Mouse (Mus musculus) C2C12 (cell line): ENCODE measurements around the gene Fam19a1. TPM values are rescaled to one million over a fixed set of nuclear protein-coding genes. Genes with fewer than 3 reads are reported as not detected.
"Not testable (repeated sequence)": the region's sequence is repeated elsewhere in the genome, so short reads cannot be mapped to it uniquely, and the experiment has no call there.

ENCODE experiments used
- H3K27me3 ChIP-seq: one replicate; pipeline ENCODE4 v1.6.1; 2011; ENCODE audit not compliant: control insufficient read depth, insufficient read depth, insufficient read length
- H3K36me3 ChIP-seq: one replicate; pipeline ENCODE4 v1.6.1; 2011; ENCODE audit not compliant: control insufficient read depth, insufficient read depth
- H3K4me3 ChIP-seq: one replicate; pipeline ENCODE4 v1.5.1; 2011; ENCODE audit warnings: mild to moderate bottlenecking, control low read depth; ENCODE audit not compliant: poor library complexity, insufficient read depth, severe bottlenecking
- H3K79me2 ChIP-seq: one replicate; pipeline ENCODE4 v1.6.1; 2011; ENCODE audit not compliant: control insufficient read depth, insufficient read depth
- H3K79me3 ChIP-seq: one replicate; pipeline ENCODE4 v1.6.1; 2011; ENCODE audit warnings: low read depth, control low read depth
- H3ac ChIP-seq: one replicate; pipeline ENCODE3; 2011; ENCODE audit warnings: low read depth; ENCODE audit not compliant: control insufficient read depth, insufficient read length
- CEBPB ChIP-seq: IDR thresholded peaks from one replicate; pipeline ENCODE4 v1.6.1; 2011; ENCODE audit warnings: low read depth, mild to moderate bottlenecking, control low read depth, moderate library complexity
- CTCF ChIP-seq: IDR thresholded peaks from one replicate; pipeline ENCODE4 v1.5.1; 2011; ENCODE audit not compliant: control insufficient read depth, insufficient read depth, insufficient read length
- FOSL1 ChIP-seq: IDR thresholded peaks from one replicate; pipeline ENCODE4 v1.8.0; 2011; ENCODE audit warnings: mild to moderate bottlenecking, low read length; ENCODE audit not compliant: poor library complexity, insufficient read depth, severe bottlenecking
- MAX ChIP-seq: IDR thresholded peaks from one replicate; pipeline ENCODE4 v1.6.1; 2011; ENCODE audit warnings: mild to moderate bottlenecking, control low read depth
- MYOD1 ChIP-seq: IDR thresholded peaks from one replicate; pipeline ENCODE4 v1.6.1; 2011; ENCODE audit warnings: low read depth; ENCODE audit not compliant: control insufficient read depth, insufficient read length
- MYOG ChIP-seq: IDR thresholded peaks from one replicate; pipeline ENCODE4 v1.6.1; 2011; ENCODE audit not compliant: control insufficient read depth, insufficient read length; ENCODE audit errors: extremely low read depth
- USF1 ChIP-seq: IDR thresholded peaks from one replicate; pipeline ENCODE4 v1.6.1; 2011; ENCODE audit warnings: low read depth, mild to moderate bottlenecking, control low read depth, moderate library complexity
- polyA plus RNA-seq: library from polyadenylated mRNA; unstranded; fragments of >200 nt; fragmentation: generic; extraction: Trizol; gene quantifications from one replicate; pipeline ENCODE4 v1.2.1, GENCODE M21; 2012; ENCODE audit warnings: missing spikeins

Fam19a1 gene
- polyA plus RNA-seq, 1 experiment, result 0.05 TPM

DNA sequence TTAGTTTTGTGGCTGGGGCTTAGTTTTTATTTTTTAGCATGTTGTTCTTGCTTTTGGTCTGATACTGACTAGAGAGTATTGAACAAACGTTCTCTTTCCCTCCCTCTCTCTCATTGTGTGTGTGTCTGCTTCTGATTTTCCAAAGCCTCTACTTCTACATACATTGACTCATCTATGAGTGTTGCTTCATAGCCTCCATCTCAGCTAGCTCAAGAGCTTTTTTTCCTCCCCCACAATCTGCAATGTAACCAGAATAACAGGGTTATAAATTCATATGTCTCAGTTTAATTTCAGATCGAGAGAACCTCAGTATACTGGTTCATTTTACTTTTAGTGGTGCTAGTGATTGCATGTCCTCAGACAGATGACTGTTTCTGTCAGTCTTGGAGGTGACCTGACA lies 73.6 kb downstream of the Fam19a1 start:
- no peaks in the 10 kb centered on the region for H3K79me2 ChIP-seq
- H3K27me3 ChIP-seq, result no peaks in the 10 kb centered on the region
- H3ac ChIP-seq, result no peak overlapping the region
- H3K36me3 ChIP-seq, result no peaks in the 10 kb centered on the region
- no peak overlapping the region for H3K4me3 ChIP-seq
- H3K79me3 ChIP-seq, result no peaks in the 10 kb centered on the region
- TF ChIP-seq USF1 (no peak), FOSL1 (no peak), MYOD1 (no peak)

DNA sequence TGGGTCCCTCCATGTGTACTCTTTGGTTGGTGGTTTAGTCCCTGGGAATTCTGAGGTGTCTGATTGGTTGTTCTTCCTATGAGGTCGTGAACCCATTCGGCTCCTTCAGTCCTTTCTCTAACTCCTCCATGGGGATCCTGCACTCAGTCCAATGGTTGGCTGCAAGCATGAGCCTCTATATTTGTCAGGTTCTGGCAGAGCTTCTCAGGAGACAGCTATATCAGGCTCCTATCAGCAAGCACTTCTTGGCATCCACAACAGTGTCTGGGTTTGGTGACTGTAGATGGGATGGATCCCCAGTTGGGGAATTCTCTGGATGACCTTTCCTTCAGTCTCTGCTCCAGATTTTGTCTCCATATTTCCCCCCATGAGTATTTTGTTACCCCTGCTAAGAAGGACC lies 86.0 kb downstream of the Fam19a1 start:
- H3K79me2 ChIP-seq, H3K79me3 ChIP-seq, H3K4me3 ChIP-seq, H3K27me3 ChIP-seq, H3ac ChIP-seq, H3K36me3 ChIP-seq: not testable (repeated sequence)

DNA sequence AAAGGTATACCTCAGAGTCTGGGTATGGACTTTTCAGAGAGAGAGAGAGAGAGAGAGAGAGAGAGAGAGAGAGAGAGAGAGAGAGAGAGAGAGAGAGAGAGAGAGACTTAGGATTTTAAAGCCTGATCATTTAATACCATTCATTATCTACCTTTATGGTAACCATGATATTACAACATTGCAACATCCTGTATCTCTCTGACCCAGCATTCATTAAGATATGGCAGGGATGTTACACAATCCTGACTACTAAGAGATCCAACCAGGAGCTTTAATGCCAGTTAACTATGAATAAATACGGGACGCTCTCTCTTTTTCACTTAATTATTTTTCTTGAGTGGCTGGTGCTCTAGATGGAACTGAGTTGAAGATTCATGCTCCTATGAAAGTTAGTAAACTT lies 92.4 kb downstream of the Fam19a1 start:
- Histone ChIP-seq H3K79me3 (no peaks in the 10 kb centered on the region), H3K36me3 (no peaks in the 10 kb centered on the region), H3K4me3 (no peak overlapping the region), H3K27me3 (no peaks in the 10 kb centered on the region), H3ac (no peak overlapping the region), H3K79me2 (no peaks in the 10 kb centered on the region)
- TF ChIP-seq CEBPB, result no peak
- no peak for TF ChIP-seq MYOD1
- TF ChIP-seq FOSL1, result no peak
- TF ChIP-seq MYOG, result no peak
- no peak for TF ChIP-seq CTCF
- TF ChIP-seq MAX, result no peak
- no peak for TF ChIP-seq USF1

DNA sequence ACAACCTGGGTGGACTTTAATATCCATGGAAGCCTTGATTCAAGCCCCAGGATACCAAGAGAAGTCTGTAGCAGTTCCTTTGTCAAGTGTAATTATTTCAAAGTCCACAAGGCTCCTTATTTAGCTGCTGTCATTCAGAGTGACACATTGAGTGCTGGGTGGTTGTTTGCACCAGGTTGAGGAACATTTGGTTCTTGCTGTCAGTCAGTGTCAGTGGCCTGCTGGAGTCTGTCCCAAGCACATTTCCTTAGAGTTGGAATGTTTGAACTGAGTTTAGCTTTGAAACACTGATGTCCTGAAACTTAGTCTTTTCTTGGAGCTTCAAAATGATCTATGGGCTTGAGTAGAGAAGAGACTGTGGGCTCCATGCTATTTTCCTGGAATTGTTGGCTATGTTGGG lies 121.9 kb downstream of the Fam19a1 start:
- TF ChIP-seq CEBPB (no peak), MYOG (no peak), FOSL1 (no peak), MAX (no peak), CTCF (no peak), MYOD1 (no peak), USF1 (no peak)
- H3K79me3 ChIP-seq, result no peaks in the 10 kb centered on the region
- H3K4me3 ChIP-seq, result no peak overlapping the region
- no peaks in the 10 kb centered on the region for H3K79me2 ChIP-seq
- H3ac ChIP-seq, result no peak overlapping the region
- no peaks in the 10 kb centered on the region for H3K27me3 ChIP-seq
- no peaks in the 10 kb centered on the region for H3K36me3 ChIP-seq

DNA sequence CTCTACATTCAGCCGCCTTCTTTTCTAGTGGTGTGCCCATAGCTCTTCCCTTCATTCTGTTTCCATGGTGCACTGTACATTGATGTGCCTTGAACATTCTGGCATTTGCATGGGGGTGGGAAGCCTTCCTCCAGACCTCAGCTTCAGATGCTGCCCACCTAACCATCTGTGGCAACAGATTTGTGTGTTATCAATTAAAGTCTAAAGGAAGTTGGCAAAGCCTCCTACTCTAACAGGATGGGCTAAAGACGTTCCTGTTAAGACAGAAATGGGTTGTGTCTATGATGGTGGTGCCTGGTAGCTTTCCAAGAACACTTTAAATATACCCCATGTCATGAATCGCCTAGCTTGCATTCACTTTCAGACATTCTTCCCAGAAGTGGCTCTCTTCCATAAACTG lies 131.4 kb downstream of the Fam19a1 start:
- Histone ChIP-seq H3K79me2 (no peaks in the 10 kb centered on the region), H3K27me3 (no peaks in the 10 kb centered on the region), H3K36me3 (no peaks in the 10 kb centered on the region), H3K4me3 (no peak overlapping the region), H3ac (no peak overlapping the region), H3K79me3 (no peaks in the 10 kb centered on the region)
- TF ChIP-seq CTCF, result no peak

DNA sequence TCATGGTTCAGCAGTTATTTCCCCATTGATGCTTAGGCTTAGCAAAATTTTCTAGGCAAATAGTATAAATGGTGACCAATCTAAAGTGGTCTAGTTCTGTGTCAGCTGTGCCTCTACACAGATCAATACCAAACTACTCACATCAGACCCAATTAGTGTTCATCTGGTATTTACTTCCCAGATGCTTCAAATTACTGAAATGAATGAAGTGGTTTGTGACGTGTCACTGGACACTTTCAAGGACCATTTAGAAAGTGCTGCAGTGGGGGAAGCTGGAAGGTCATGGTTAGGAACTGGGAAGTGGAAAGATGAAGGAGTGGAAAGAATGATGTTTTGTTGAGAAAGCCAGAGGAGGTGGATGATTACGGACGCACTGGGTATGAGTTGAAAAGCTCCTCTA lies 139.0 kb downstream of the Fam19a1 start:
- Histone ChIP-seq H3K27me3 (no peaks in the 10 kb centered on the region), H3K79me2 (no peaks in the 10 kb centered on the region), H3K79me3 (no peaks in the 10 kb centered on the region), H3ac (no peak overlapping the region), H3K4me3 (no peak overlapping the region), H3K36me3 (no peaks in the 10 kb centered on the region)
- TF ChIP-seq MAX, result no peak
- no peak for TF ChIP-seq MYOG
- TF ChIP-seq USF1, result no peak
- TF ChIP-seq CEBPB, result no peak
- no peak for TF ChIP-seq MYOD1
- no peak for TF ChIP-seq CTCF
- TF ChIP-seq FOSL1, result no peak

DNA sequence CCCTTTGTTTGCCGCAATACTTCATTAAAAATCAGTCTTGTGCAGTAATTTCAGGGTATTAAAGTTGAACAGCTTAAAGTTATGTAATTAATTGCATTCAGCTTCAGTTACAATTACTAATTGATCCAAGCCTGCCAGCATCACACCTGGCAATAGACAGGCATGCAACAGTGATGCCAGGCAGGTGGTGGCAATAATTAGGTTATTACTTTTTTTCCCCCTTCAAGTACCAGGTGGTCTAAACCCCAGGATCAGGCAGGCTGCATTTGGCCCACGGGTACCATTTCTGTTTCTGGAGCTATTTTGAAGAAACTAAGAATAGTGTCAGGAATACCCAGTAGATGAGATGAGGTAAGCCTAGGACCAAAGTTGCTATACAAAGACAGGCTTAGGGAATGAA lies 141.9 kb downstream of the Fam19a1 start:
- Histone ChIP-seq H3ac (no peak overlapping the region), H3K4me3 (no peak overlapping the region), H3K27me3 (no peaks in the 10 kb centered on the region), H3K79me2 (no peaks in the 10 kb centered on the region), H3K79me3 (no peaks in the 10 kb centered on the region), H3K36me3 (no peaks in the 10 kb centered on the region)
- TF ChIP-seq USF1 (no peak), CEBPB (no peak), FOSL1 (no peak), MAX (no peak), MYOG (no peak), CTCF (no peak), MYOD1 (no peak)
